Mouse (Mus musculus) stomach, embryonic 14.5 days (tissue): ENCODE measurements around the gene Mrvi1. TPM values are rescaled to one million over a fixed set of nuclear protein-coding genes. Genes with fewer than 3 reads are reported as not detected.

Experiments used
- ATAC-seq: fragments of 200-750 bp; cut with Nextera tagmentation; 2 replicates; pipeline ENCODE4 v1.8.0; 2017; ENCODE audit warnings: low read depth, moderate TSS enrichment; ENCODE audit not compliant: insufficient number of reproducible peaks, insufficient read depth, low FRiP score
- H3K27ac ChIP-seq: fragments of 300-500 bp; sonication (generic); 2 replicates; pipeline ENCODE4 v1.5.1; 2014; ENCODE audit warnings: mild to moderate bottlenecking, low read length, moderate library complexity, mixed read lengths
- H3K27me3 ChIP-seq: fragments of 300-500 bp; sonication (generic); 2 replicates; pipeline ENCODE4 v1.6.1; 2014; ENCODE audit warnings: low read length, control low read depth, mixed read lengths; ENCODE audit not compliant: control insufficient read depth, insufficient read depth
- H3K36me3 ChIP-seq: fragments of 300-500 bp; sonication (generic); 2 replicates; pipeline ENCODE4 v1.6.1; 2014; ENCODE audit warnings: mild to moderate bottlenecking, control low read depth, low read length, moderate library complexity, mixed read lengths; ENCODE audit not compliant: control insufficient read depth, insufficient read depth
- H3K4me1 ChIP-seq: fragments of 300-500 bp; sonication (generic); 2 replicates; pipeline ENCODE4 v1.6.1; 2014; ENCODE audit warnings: low read length, control low read depth, mixed read lengths; ENCODE audit not compliant: control insufficient read depth, insufficient read depth
- H3K4me2 ChIP-seq: fragments of 300-500 bp; sonication (generic); replicated peaks from 2 replicates; pipeline ENCODE4 v1.6.1; 2014; ENCODE audit warnings: low read depth, low read length, control low read depth
- H3K4me3 ChIP-seq: fragments of 300-500 bp; sonication (generic); 2 replicates; pipeline ENCODE4 v1.5.1; 2014; ENCODE audit warnings: low read depth, low read length, control low read depth
- H3K9ac ChIP-seq: fragments of 300-500 bp; sonication (generic); replicated peaks from 2 replicates; pipeline ENCODE4 v1.6.1; 2014; ENCODE audit warnings: low read depth, mild to moderate bottlenecking, control low read depth, low read length, moderate library complexity, mixed read lengths
- H3K9me3 ChIP-seq: fragments of 300-500 bp; sonication (generic); 2 replicates; pipeline ENCODE4 v1.6.1; 2016; ENCODE audit warnings: low read depth, low read length, control low read depth; ENCODE audit not compliant: control insufficient read depth
- WGBS: fragments of 180-500 bp; shearing (Covaris S2); extraction: QIAGEN DNeasy Blood & Tissue Kit; methylation state at CpG from one replicate; pipeline ENCODE4 v1.1.7; 2014; 5-methylcytosine and 5-hydroxymethylcytosine counted together
- polyA plus RNA-seq: library from polyadenylated mRNA; unstranded; fragments of >200 nt; fragmentation: Nextera tagmentation; extraction: Ambion mirVana; gene quantifications from 2 replicates; pipeline ENCODE4 v1.2.1, GENCODE M21; 2014

The Mrvi1 gene
- polyA plus RNA-seq, 1 experiment from 2014 or later, result 36.3 TPM

GRCm38 (mm10) chr7:110840332-110840731, 141.9 kb downstream of the Mrvi1 start:
- H3K27me3 ChIP-seq, result no peaks in the 10 kb centered on the region
- H3K9me3 ChIP-seq, result no peaks in the 10 kb centered on the region
- H3K4me2 ChIP-seq, result no peak overlapping the region
- no peak overlapping the region for H3K27ac ChIP-seq
- H3K4me3 ChIP-seq, result no peak overlapping the region
- WGBS, result 46% methylated on average over 4 of the region's 4 CpGs
- H3K36me3 ChIP-seq, result no peaks in the 10 kb centered on the region
- H3K4me1 ChIP-seq, result 0 out of 2 replicates have a peak, but pooled peaks cover 4% of the 10 kb centered on the region
- ATAC-seq, result peak; percentile 40; the same call in 1 of the 2 replicates
- H3K9ac ChIP-seq, result no peak overlapping the region

GRCm38 (mm10) chr7:110834522-110834921, 147.7 kb downstream of the Mrvi1 start:
- Histone ChIP-seq H3K4me2 (no peak overlapping the region), H3K4me1 (no peaks in the 10 kb centered on the region), H3K9ac (no peak overlapping the region), H3K27ac (no peak overlapping the region), H3K9me3 (no peaks in the 10 kb centered on the region), H3K4me3 (no peak overlapping the region), H3K36me3 (peaks cover 12% of the 10 kb centered on the region), H3K27me3 (no peaks in the 10 kb centered on the region)
- no peak for ATAC-seq
- WGBS, result 62% methylated on average over 3 of the region's 3 CpGs

GRCm38 (mm10) chr7:110834018-110834417, 148.2 kb downstream of the Mrvi1 start:
- H3K4me2 ChIP-seq, result no peak overlapping the region
- no peaks in the 10 kb centered on the region for H3K9me3 ChIP-seq
- no peak overlapping the region for H3K4me3 ChIP-seq
- no peak overlapping the region for H3K9ac ChIP-seq
- ATAC-seq, result no peak
- 92% methylated on average over 1 of the region's 1 CpGs for WGBS
- H3K4me1 ChIP-seq, result no peaks in the 10 kb centered on the region
- H3K27me3 ChIP-seq, result no peaks in the 10 kb centered on the region
- H3K36me3 ChIP-seq, result peaks cover 14% of the 10 kb centered on the region
- H3K27ac ChIP-seq, result no peak overlapping the region

GRCm38 (mm10) chr7:110833024-110833423, 149.2 kb downstream of the Mrvi1 start:
- no peak overlapping the region for H3K27ac ChIP-seq
- peaks cover 17% of the 10 kb centered on the region for H3K36me3 ChIP-seq
- no peak overlapping the region for H3K9ac ChIP-seq
- no peaks in the 10 kb centered on the region for H3K9me3 ChIP-seq
- no peak for ATAC-seq
- H3K27me3 ChIP-seq, result no peaks in the 10 kb centered on the region
- no peaks in the 10 kb centered on the region for H3K4me1 ChIP-seq
- no peak overlapping the region for H3K4me2 ChIP-seq
- no peak overlapping the region for H3K4me3 ChIP-seq
- WGBS, result 93% methylated on average over 1 of the region's 1 CpGs

- H3K4me3 ChIP-seq, result no peak overlapping the region
- H3K27me3 ChIP-seq, result no peaks in the 10 kb centered on the region
- H3K36me3 ChIP-seq, result peaks cover 11% of the 10 kb centered on the region; the same call in 1 of the 2 replicates
- H3K4me2 ChIP-seq, result no peak overlapping the region
- no peak overlapping the region for H3K9ac ChIP-seq
- peaks cover 6% of the 10 kb centered on the region; the same call in 1 of the 2 replicates for H3K4me1 ChIP-seq
- no peak for ATAC-seq
- WGBS, result 89% methylated on average over 8 of the region's 8 CpGs
- no peaks in the 10 kb centered on the region for H3K9me3 ChIP-seq
- H3K27ac ChIP-seq, result no peak overlapping the region
Observed at GRCm38 (mm10) chr7:110823995-110824953, 158.0 kb downstream of the Mrvi1 start.

GRCm38 (mm10) chr7:110823593-110823992, 158.7 kb downstream of the Mrvi1 start:
- Histone ChIP-seq H3K9ac (no peak overlapping the region), H3K4me2 (no peak overlapping the region), H3K9me3 (no peaks in the 10 kb centered on the region), H3K4me3 (no peak overlapping the region), H3K27ac (no peak overlapping the region), H3K4me1 (peaks cover 6% of the 10 kb centered on the region; the same call in 1 of the 2 replicates), H3K27me3 (no peaks in the 10 kb centered on the region), H3K36me3 (peaks cover 5% of the 10 kb centered on the region; the same call in 1 of the 2 replicates)
- WGBS, result 75% methylated on average over 4 of the region's 4 CpGs
- no peak for ATAC-seq

GRCm38 (mm10) chr7:110823076-110823475, 159.2 kb downstream of the Mrvi1 start:
- H3K4me2 ChIP-seq, result no peak overlapping the region
- peaks cover 5% of the 10 kb centered on the region; the same call in 1 of the 2 replicates for H3K36me3 ChIP-seq
- WGBS, result 56% methylated on average over 8 of the region's 8 CpGs
- ATAC-seq, result no peak
- no peaks in the 10 kb centered on the region for H3K27me3 ChIP-seq
- no peaks in the 10 kb centered on the region for H3K9me3 ChIP-seq
- H3K9ac ChIP-seq, result no peak overlapping the region
- no peak overlapping the region for H3K27ac ChIP-seq
- no peak overlapping the region for H3K4me3 ChIP-seq
- peaks cover 6% of the 10 kb centered on the region; the same call in 1 of the 2 replicates for H3K4me1 ChIP-seq

- no peak overlapping the region for H3K4me3 ChIP-seq
- H3K27me3 ChIP-seq, result no peaks in the 10 kb centered on the region
- no peak for ATAC-seq
- no peak overlapping the region for H3K9ac ChIP-seq
- no peak overlapping the region for H3K4me2 ChIP-seq
- 34% methylated on average over 4 of the region's 4 CpGs for WGBS
- no peaks in the 10 kb centered on the region for H3K9me3 ChIP-seq
- H3K36me3 ChIP-seq, result peaks cover 5% of the 10 kb centered on the region; the same call in 1 of the 2 replicates
- H3K27ac ChIP-seq, result no peak overlapping the region
- peaks cover 6% of the 10 kb centered on the region; the same call in 1 of the 2 replicates for H3K4me1 ChIP-seq
Observed at GRCm38 (mm10) chr7:110822055-110822454, 160.2 kb downstream of the Mrvi1 start.
